Mouse (Mus musculus) frontal cortex, adult (tissue): Measurements from ENCODE around the gene Btbd16.

ENCODE experiments used
- ATAC-seq: cut with Nextera tagmentation; 2 replicates; pipeline ENCODE4 v1.9.2; 2017; ENCODE audit warnings: mild to moderate bottlenecking, moderate library complexity, mixed read lengths; ENCODE audit not compliant: low TSS enrichment

The Btbd16 gene

DNA sequence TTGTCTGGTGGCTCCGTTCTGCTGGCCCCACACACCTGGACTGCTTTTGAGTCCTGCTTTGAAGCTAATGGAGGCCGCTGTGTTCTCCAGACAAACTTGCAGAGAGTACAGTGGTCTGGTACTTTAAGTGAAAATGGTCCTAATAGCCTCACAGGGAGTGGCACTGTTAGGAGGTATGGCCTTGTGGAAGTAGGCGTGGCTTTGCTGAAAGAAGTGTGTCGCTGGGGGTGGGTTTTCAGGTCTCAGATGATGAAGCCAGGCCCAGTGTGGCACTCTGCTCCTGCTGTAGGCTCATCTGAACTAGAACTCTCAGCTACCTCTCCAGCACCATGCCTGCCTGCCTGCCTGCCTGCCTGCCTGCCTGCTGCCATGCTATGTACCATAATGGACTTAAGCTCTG lies 5.7 kb upstream of the Btbd16 start:
- no peak for ATAC-seq

DNA sequence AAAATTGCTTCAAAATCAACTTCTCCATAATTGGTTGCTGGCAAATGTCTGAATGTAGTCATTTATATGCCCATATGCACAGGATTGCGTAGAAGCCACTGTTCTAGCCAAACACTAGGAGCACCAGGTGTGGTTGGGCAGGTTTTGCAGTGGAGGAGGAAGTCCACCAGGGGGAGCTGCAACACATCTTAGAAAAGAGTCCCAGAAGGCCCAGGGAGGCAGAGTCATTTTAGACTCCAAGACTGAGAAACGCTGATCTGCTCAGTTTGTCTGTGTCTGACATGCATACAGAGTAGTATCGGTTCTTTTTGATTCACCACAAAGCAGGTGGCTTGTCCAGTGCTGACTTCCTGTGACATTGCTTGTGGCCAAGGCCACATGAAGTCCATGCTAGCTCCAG lies 3.2 kb upstream of the Btbd16 start:
- ATAC-seq = peak; percentile 81

DNA sequence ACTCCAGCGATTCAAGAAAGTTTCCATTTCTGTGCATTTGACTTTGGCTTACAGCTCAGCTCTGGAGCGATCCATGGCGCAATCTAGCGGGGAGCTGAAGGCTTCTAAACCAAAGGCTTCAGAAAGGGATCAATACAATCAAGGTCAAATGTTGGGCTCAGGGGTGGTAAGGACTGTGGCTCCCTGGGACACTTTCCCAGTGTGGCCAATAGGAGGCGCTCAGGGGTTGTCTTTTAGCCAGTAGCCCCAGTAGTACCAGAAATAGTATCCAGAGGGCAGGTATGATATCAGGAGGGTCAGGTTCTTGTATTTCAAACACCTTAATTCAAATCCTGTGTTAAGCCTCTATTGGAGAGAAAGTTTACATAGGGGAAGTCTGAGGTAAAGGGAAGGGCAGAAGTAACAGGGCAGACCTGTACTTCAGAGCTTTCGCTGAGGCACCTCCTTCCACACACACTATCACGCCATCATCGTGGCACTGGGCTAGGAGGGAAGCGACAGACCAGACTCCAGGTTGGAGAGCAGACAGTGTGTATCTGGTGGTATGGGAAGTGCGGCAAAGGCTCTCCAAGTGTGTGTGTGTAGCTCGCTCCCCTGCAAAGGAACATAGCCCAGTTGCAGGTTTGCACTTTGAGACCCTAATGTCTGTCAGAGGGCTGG lies 568 bp upstream of the Btbd16 start:
- ATAC-seq = no peak

DNA sequence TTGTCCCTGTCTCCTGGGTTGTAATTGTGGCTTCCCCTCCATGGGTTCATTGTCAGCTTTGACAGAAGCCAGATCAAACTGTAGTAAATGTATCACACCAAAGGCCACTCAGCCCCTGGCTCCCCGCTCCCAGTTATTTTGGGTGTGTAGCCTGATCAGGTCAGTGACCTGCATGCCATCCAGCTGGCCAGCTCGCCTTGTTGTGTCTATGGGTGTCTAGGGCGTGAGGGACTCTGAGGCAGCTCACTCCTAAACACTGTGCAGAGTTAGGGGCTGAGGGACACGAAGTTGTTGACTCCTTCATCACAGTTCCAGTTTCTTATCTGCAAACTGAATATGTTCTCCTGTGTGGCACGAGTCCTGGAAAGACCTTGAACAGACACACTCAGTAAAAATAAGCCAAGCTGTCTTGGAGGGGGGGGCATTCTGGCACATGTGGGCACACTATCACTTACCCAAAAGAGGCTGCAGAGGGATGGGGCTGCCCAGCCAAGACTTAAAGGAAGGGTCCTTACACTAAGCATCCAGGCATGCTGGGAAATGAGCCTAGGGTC lies 7.1 kb downstream of the Btbd16 start:
- no peak for ATAC-seq

DNA sequence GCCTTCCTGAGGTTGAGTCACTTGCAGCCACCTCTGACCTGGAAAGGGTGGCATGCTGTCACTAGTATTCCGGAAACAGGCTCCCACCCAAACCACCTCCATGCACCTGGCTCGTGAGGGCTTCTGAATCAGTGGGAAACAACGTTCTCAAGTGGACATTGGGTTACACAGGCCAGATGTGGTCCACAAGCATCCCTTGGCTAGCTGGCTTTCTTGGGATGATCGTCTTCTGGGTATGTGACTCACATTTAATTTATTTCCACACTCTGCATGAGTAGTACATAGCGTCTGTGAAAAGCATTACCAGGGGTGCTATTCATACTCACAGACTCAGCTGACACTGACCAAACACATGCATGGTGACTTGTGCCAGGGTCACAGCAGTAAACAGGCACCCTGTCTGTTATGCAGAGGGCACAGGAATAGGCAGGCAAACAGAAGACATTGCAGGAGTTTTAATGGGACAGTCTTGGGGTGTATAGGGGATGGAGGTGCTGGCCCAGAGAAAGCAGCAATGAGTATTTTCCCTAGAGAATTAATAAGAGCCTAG lies 8.7 kb downstream of the Btbd16 start:
- ATAC-seq = no peak

DNA sequence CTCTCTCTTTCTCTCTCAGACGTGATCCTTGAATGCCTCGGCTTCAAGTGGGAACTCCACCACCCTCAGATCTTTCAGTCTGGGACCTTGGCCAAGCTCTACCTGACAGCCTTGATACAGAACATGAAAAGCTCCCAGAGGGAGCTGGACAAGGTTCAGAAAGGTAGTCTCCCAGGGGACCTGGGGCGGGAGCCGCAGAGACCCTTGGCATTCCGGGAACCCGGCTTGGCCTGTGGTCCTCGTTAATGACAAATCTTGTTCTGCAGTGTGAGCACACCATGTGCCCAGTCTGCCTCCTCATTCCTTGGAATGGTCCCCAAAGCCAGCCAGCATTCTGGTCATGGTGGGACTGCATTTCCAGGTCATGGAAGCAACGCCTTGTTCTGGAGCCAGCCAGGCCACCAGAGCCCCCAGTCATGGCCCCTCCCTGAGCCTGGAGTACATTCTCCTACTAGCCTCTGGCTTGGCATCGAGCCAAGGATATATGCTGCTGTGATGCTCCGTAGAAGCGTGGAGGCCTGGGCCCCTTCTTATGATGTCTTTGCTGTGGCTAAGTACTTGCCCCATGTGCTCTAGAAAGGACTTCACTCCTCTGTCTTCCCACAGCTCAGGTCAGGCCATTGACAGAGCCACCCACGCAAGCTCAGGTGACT lies 12.2 kb downstream of the Btbd16 start:
- no peak for ATAC-seq

DNA sequence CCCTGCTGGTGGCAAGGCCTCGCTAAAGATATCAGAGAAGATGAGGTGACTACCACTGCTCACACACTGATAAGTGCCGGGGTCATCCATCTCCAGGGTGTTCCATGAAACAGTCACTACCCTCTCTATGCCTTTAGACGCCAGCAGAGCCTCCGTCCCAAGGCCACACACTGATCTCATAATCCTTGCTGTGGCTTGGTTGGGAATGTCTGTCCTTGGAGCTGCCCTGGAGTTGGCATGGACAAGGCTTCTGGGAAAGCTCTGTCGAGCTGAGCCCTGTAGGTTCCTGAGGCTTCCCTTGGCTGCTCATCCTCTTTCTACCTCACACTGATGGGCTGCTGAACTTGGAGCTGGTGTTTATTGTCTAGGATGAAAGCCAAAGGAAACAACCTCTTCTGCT lies 12.8 kb downstream of the Btbd16 start:
- no peak for ATAC-seq

DNA sequence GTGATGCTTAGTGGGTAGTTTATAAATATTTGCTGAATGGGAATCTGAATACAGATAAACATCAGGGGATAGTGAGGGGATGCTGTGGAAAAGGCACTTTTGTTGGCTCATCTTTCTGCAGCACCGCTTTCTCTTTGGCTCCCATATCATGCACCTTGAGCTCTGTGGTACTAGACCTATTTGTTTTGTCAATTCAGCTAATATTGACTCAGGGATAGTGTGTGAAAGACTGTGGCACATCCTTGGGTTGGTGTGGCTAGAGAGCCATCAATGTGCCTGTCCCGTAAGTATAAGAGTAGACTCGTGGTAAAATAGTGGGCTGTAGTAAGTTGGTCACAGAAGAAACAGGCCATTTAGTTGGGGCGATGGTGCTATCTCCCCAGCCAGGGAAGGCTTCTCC lies 13.7 kb downstream of the Btbd16 start:
- ATAC-seq = no peak

DNA sequence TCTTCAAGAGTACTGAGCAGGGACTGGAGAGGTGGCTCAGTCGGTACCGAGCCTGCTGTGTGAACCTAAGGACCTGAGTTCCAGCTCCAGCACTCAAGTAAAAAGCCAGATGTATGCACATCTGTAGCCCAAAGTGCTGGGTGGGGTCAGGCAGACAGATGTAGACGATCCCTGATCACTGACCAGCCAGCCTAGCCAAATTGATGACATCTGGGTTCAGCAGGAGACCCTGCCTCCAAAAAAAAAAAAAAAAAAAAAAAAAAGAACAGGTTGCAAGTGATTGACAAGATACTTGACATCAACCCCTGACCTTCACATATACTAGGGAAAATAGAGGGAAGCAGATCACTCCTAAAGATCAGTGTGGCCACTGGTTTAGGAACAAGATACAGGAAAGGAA lies 15.1 kb downstream of the Btbd16 start:
- no peak for ATAC-seq

DNA sequence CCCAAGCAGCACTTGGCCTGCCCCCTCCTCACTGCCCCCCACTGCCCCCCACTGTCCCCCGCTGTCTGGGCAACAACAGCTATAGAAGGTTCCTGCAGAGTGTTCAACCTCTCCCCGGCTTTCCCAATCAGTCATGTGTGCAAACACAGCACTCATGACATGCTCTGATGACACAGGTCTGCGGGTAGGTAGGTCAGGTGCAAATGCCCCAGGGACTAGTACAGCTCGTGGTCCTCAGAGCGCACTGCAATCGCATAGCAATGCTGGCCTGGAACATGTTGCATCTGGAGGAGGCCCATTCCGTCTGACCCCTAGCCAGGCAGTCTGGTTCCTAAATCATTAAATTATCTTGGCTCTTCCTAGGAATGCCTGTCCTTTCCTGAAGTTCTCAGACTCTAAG lies 15.6 kb downstream of the Btbd16 start:
- no peak for ATAC-seq

DNA sequence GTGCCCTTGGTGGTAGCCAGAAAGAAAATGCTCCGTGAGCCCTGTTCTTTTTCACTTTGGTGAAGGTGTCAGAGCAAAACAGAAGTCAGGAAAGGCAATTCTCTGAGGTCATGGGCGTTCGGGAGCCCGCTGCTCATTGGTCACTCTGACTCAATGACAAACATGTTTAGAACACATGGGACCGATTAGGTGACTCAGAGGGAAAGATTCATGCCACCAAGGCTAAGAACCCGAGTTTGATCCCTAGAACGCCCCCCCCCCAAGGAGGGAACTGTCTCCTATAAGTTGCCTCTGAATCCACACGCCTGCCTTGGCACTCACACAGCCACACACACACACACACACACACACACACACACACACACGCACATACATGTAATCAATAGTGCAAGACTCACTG lies 19.8 kb downstream of the Btbd16 start:
- ATAC-seq = no peak

DNA sequence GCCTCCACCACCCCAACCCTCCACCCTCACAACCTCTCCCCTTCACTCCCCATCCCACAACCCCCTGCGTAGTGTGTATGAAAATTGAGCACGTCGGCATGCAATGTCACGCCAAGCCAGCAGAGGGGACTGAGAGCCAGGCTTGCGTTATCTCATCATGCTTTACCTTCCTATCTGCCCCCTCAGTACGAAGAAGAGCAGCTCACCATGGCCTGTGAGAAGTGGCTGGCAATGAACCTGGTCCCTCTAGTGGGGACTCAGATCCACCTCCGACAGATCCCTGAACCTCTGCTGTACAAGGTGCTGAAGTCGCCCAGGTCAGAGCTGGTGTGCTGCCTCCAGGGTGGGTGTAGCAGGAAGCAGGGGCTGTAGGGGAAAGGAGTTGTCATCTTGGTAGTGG lies 22.9 kb downstream of the Btbd16 start:
- ATAC-seq = no peak

DNA sequence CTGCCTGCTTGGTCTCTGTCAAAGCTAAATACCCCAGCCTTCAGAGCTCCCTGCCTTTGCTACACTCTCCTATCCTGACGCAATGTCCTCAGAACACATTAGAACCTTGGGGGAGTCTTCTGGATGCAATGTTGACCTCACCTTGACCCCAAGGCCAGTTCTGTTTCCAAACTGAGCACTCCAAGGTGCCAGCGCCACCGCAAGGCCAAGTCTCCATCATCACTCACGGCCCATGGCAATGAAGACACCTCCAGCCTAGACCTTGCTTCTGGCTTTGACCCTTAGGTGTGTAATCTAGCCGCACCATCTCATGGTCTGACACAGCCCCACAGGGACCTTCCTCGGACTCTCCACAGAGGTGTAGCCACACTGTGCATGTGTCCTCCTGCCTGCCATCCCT lies 23.7 kb downstream of the Btbd16 start:
- no peak for ATAC-seq

DNA sequence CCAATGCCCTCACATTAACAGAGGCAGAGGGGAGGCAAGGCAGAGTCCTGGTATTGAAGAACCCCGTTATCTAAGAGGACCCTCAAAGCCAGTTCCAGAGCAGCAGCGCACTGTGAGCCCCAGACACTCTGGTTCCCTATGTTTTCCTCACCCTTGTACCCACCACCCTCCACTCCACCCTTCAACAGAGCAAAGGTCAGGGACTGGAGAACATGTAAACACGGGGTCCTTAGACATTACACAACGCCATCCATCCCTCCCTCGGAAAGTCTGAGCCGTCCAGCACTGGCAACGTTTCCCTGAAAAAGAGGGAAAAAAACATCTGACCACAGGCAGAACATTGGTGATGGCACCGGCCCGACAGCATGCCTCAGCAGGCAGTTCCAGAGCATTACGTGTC lies 25.5 kb downstream of the Btbd16 start:
- ATAC-seq = no peak

DNA sequence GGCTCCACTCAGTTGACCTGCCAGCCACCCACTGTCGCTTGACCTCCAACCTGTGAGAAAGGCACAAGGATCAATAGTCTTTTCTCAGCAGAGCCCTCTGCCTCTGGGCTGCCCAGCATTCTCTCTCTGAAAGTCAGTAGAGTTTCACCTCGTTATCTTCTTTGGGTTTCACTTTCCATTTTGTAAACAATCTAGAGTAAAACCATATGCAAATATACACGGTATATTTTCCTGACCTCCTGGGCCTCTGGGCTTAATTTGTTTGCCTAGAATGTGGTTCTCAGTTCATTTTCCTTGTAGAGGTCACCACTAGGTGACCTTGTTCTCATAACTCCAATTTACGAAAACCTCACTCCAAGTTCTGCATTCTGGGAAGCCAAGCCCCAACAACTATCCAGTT lies 26.8 kb downstream of the Btbd16 start:
- ATAC-seq = no peak

DNA sequence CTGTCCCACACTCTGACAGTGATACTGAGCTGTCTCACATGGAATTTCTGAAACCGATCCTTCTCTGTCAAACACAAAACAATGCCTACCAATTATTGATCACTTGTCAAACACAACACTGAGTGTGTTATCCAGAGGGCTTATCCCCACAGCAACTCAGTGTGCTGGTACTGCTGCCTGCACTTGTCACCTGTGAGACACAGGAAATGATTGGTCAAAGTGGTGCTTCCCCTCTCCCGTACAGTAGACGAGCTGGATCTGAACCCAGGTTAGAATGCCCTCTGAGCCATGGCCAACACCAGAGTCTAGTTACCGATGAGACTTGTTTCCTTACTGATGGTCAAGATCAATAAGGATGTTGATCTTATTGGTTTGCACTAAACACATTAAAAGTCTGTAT lies 27.9 kb downstream of the Btbd16 start:
- ATAC-seq = no peak

DNA sequence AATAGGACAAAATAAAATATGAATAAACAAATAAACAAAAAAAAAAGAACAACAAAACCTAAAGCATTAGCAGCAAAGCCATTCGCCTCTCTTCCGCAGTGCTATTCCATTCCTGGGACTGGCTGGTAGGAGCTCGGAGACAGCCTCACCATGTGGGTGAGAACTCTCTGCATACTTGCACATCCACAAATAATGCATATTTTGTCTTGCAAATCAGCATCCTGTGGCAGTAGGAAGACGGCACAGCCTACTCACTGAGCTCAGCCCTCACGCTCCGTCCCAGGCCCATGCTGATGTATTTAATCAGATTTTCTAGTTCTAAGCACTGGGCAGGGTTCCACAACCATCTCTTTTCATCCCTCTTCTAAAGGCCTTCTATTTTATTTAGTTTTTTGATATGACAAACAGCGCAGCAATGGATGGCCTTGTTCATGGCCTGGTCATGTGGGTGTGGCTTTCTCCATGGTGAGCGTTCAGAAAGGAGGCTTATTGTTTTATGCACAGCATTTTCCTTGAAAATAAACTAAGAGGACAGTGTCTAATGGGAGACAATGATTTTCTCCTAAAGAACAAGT lies 29.5 kb downstream of the Btbd16 start:
- peak; percentile 79 for ATAC-seq

DNA sequence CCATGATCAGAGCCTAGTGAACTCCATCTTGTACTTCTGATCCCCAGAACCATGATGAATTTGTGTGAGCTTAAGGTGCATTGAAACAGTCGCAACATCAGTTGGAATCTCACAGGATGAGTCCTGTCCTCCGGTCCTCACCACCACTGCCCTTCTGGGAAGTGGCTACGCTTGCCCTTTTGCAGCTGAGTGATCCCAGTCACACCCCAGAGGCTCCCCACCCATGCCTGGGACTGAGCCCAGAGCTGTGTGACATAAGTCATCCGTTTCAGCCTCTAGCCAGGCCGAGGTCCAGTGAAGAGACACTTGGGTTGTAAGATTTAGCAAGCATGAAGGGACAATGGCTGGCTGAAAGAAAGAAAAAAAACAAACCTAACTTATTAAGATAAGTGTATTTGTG lies 31.1 kb downstream of the Btbd16 start:
- no peak for ATAC-seq

DNA sequence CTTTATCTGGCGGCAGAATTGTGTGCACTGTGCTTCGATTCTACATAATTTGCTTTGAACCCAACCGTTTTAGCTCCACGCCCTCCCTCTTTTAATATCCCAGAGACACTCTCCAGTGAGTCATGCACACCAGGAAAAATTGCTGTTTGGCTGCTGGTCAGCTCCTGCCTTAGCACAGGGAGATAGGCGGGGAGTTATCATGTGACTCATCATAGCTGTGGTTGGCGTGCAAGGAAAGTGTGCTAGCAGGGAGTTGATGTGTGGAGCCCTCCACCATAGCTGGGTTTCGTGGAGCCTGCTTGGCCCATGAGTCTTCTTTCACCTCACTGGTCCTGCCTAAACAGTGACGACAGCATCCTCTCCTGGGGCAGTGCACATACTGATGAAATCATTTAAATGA lies 33.9 kb downstream of the Btbd16 start:
- ATAC-seq = peak; percentile 88

DNA sequence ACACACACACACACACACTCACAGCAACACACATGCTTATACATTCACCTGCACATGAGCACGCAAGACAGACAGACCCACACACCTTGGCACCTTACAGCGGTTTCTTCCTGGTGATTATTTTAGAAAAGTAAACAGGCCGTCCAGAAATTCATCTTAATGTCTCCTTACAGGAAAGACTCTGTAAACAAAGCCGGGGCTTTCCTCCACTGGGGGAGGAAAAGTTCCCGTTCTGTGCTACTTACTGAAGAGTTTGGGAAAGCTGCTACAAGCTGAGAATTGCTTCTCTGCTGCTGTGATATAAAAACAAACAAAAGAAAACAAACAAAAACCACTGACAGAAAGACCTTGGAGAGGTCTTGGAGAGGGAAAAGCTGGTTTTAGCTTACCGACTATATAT lies 34.8 kb downstream of the Btbd16 start:
- ATAC-seq = no peak

DNA sequence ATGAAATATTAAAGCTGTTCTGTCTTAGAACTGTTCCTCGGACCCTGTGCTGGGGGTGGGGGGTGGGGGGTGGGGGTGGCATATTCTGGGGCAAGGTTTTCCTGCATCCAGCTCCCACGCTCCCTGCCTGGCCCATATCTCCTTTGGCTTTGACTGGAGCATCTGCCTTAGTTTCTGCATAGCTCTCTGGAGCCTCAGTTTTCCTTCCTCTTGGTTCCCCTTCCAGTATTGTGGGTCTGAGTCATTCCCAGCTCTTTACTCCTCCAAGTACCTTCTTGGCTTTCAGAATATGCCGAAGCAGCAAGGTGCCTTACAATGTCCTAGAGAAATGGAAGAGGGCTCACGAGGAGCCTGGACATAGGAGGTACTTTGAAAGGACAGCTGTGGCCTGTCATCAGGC lies 36.4 kb downstream of the Btbd16 start:
- peak; percentile 53; the same call in 1 of the 2 replicates for ATAC-seq

DNA sequence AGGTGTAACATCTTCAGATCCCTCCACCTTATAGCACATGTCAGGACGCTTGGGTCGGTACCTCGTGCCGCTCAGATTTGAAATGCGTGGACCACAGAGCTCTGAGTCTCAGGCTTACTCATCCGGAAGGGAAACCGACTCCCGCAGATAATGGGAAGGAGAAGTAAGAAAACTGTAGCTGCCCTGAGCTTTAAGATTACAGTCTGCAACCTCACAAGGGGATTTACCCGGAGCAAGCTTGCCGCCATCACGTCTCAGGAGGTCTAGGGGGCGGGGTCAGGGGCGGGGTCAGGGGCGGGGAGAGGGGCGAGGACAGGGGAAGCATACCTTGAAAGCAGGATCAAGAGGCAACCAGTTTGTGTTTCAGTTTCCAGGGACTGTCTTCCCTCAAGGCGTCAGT lies 38.5 kb downstream of the Btbd16 start:
- no peak for ATAC-seq

DNA sequence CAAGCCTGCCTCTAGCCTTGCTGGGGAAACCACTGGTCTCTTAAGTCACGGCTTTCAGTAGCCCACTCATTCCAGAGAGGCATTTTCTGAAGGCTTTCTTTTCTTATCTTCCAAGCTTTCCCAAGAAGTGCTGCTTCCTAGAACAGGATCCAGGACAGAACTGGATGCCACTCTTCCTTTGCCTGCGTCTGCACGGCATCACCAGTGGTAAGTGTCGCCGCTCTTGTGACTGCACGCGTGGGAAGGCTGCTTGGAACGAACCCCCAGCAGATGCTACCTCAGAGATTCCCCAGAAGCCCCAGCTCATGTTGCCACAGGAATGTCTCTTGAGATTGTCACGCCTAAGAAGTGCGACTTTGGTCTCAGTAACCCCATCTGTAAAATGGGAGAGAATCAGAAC lies 41.7 kb downstream of the Btbd16 start:
- peak; percentile 77 for ATAC-seq
